Mouse (Mus musculus) left cerebral cortex, adult 18-20 months (tissue): ENCODE results near the gene Ush2a. TPM values are rescaled to one million over a fixed set of nuclear protein-coding genes. Genes with fewer than 3 reads are reported as not detected.

Experiments used
- DNase-seq, 2 experiments: peaks; one replicate each; pipeline ENCODE4 v3.0.0; 2021 to 2022; ENCODE audit warnings: low spot score in 2 of 2, mixed read lengths in 1 of 2
- total RNA-seq, 2 experiments: library from RNA; stranded (reverse); gene quantifications; 2 replicates each; pipeline ENCODE4 v1.2.3; 2021

The Ush2a gene
- total RNA-seq, 2 experiments from 2014 or later, result 0.09 to 0.26 TPM

DNA sequence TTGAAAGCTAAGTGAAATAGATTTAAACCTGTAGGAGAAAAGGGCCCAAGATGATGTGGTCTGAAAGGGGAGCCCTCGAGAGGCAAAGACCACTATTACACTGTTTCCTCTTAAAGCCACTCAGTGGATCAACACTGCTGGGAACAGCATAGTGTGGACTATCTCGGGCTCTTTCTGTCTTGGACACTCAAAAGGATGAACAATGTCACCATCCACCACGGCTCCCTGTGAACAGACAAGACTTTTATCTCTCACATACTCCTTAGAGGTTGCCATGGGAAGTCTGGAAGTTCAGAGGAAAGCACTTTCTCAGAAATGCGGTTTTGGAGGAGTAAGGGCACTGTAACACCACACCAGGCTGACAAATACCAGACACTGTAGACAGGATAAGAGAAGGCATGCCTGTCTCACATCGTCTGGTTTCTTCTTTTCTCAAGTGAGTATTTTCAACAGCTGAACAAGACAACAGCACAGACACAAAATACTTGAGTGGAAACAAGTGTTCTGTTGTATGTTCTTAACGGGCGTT lies 124.0 kb downstream of the Ush2a start:
- DNase-seq, result no peak

DNA sequence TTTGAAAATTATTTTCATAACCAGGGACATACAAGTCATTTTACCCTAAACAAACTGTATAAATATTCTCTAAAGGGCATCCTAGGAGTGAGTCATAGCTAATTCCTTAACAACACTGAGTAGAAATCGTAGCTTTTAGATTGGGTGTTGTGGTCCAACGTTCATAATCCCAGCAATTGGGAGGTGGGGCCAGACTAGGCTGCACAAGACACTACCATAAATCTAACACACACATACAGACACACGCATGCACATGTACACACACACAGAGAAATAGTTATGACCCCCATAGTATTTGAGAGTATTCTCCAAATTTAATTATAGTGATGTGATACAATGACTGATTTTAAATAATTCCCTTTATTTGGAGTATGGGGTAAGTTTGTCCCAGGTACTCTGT lies 125.5 kb downstream of the Ush2a start:
- no peak for DNase-seq

DNA sequence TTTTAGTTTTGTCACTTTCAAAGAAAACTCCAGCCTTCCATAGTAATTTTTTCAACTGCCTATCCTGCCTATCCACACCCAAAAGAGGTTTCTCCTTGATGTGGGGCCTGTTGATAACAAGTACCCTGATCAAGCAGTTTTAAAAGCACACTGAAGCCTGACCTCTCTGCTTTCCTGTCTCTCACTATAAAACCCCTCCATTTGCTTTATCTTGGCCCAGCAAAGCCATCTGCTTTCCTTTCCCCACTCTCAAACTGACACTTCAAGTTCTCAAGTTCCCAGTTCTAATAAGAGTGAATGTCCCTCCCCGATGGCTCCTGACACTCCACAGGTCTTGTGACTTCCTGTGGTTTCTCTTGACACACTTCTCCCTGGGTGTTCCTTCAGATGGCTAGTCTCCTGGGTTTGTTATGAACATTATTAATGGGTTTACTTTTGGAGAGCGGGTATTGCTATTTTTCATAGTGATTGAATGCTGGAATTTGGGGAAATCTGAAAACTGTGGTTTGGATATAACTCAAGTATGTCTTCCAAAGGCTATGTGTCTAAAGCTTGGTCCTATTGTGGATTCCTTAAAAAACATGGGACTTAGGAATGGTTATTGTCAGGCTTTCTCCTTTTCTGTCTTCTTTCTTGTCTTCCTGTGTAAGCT lies 126.1 kb downstream of the Ush2a start:
- no peak for DNase-seq

DNA sequence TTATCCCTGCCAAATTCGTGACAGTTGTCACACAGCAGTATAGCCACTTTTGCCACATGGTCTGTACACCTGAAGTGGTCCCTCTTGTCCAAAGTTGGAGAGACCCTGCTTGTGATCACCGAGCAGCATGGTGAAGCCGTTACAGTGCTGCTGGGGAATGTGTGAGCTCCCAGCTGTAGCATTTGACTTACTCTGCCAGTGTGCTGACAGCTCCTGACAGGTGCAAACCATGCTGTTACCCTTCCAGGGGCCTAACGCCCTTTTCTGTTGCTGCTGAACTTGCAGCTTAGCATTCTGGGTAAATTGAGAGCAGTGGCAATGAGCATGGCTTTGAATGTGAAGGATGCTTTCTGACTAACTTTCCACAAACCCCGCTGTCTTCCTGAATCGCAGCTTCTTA lies 128.3 kb downstream of the Ush2a start:
- no peak for DNase-seq

DNA sequence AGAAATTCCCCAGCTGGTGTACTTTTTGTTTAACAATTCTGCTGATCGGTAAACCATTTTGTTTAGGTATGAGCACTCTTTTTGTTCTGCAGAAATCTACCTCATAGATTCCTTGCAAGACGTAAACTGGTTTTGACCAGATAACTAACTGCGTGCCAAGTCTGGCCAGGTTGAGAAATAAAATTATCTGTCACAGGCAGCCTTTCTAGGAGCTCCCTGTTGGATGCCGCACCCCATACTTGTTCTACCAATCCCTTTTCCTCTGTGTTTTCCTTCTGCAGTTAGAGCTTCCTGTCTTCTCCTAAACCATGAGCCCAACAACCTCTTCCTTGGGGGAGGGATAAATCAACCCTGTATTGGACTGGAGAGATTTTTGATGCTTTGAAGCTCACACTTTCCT lies 145.4 kb downstream of the Ush2a start:
- DNase-seq, result no peak

DNA sequence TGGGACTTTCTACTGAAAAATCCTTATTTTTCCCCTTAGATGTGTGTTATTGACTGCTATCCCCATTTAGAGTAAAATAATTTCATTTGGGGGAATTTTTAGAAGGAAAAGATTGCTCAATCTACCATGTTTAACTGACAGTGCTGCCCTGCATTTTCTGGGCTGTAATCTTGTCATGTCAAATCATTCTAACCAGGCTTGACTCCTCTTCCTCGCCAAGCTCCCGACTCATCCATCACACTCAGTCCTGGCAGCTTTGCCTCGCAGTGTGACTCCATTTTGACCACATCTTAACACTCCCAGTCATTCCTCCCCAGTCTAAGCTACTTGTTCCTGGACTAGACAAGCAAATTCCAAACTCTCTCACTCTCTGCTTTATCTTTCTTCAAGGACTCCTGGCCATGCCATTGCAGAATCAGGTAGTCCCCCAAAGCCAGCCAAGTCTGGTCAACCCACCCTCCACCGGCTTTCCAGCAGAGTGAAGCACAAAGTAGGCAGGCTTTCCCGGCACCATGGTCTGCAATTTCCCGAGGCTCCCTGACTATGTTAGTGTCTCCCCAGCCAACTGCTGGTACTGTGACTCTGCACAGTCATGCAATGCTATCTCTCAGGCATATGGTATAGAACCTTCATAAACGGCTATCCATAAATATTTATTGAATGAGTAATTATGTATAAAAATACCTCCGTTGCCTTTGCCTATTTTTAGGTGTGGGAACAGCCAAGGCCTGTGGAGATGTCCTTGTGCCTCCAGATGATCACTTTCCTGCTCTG lies 146.0 kb downstream of the Ush2a start:
- no peak for DNase-seq

DNA sequence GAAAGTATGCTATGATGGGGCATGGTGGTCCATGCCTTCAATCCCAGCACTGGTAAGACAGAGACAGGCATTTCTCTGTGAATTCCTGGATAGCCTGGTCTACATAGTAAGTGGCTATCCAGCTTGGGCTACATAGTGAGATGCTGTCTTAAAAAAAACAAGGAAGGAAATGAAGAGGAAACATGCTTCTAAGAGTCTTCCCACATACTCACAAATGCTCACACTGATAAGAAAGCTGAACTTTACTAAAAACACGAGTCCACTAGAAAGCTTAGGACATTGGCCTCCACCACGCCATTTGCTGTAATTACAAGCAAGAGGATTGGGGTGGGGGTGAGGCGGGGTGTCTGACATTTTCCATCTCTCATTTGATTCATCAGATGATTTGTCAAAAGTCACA lies 148.7 kb downstream of the Ush2a start:
- DNase-seq, result no peak

DNA sequence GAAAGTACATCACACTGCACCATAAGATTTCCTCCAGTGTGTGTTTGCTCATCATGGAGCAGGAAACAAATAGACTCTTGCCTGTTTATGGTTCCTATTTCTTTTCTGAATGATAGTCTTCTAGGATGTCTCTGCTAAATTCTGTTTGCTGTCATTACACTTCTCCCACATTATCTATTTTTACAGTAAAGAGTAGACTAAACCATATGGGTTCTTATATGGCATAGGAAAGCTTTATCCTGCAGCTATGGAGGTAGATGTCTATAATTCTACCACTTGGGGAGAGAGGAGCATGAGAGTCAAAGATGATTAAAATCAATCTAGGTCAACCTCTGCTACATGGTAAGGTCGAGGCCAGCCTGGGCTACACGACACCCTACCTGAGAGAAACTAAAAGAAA lies 158.7 kb downstream of the Ush2a start:
- no peak for DNase-seq

DNA sequence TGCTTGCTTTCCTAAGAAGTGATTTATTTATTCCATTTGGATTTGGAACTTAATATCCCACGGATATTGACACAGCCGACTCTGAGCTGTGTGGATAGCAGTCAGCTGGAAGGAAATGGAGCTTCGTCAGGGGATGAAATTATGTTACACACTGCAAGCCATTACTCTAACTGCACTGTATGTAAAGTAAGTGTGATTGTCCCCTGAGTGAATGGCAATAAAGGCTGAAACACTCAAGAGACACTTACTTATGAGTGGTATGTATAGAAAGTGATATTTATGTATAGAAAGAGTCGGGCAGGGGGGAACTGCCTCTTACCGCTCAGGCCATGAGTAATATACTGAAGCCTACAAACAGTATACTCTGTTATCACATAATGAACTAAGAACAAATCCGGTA lies 166.3 kb downstream of the Ush2a start:
- DNase-seq, result no peak

DNA sequence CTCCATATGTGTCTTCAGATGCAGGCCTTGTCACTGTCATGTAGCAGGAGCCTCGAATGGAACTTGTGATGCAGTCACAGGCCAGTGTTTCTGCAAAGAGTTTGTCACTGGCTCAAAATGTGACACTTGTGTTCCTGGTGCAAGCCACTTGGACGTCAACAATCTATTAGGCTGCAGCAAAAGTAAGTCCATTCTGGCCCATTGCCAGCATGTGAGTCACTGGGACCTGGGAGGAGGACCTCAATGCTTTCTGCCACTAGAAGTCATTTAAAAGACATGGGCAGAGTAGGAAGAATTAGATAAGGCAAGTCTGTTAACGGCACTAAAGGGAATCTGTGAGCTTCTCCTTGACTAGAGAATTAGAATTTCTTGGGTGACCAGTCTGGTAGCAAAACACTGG lies 168.9 kb downstream of the Ush2a start:
- no peak for DNase-seq

DNA sequence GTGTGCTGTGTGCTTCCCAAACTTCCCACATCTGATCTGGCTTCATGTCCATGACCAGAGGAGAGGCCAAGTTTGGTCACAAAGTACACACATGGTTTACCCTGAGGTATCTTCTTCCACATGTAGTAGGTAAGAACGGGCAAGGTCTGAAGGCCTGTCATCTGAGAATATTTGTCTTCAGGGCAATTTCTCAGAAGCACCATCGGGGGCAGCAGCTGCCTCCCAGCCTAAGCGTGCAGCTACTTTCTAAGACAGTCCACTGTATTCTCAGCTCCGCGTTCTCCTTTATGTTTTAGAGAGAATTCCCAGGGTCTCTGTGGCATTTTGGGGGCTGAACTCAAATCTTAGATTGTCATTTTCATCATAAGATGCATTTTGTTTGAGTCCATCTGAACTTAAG lies 186.1 kb downstream of the Ush2a start:
- no peak for DNase-seq

DNA sequence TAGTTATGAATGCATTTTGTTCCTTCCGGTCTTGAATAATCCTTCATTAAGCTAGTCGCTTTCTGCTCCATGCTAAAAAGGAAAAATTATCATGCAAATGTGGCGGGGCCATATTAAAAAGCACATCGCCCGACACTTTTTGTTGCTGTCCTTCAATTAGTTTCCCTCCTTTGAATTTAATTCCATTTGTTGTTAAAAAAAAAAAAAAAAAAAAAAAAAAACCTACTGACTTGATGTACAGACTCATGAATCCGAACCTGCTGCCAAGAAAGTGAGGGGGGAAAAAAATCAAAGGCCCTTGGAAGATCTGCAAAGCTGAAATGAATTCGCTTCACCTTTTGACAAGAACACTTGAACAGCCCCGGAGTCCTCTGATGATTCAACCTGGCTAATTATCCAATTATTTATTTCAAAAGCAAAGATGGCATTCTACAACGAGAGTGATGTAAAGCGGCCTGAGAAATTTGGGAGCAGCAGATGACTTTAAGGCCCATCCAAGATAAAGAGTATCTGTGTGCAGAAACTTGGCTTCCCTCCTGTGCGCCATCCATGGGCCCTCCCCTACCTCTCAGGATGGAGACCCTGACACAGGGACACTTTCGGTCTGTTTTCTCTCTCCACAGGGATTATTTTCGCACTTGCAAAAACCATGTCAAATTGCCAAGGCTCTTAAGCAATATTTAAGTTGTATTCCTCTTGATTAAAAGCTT lies 194.8 kb downstream of the Ush2a start:
- DNase-seq, result no peak

DNA sequence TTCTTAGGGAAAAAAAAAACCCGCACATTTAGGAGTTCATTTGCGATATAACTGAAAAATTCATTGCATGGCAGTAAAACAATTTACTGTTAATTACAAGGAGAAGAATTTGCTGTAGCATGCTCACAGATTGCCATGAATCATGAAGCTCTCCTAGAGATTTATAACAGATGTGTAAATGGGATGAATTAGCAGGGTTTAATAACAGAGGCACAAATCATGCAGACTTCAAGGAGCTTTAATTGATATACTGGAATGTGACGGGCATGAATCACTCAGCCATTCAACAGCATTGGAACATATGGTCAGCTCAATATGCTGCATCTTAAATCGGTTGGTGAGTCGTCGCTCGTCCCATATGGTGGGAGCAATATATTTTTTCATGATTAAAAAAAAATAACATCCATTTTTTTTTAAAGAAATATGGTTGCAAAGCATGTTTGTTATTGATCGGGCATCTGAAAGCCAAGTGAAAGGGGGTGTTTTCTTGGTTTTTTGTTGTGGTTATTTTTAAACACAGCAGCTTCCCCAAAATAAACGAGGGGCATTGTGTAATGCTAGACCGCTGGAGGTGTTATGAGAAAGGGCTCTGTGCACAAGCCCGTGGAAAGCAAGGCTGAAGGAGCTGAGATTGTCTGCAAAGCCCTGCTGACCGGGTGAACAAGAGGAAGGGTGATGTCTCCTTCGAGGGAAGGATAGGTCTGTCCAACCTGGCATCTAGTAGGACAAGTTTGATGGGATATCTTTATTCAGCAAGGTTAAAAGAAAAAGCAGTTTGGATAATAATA lies 195.6 kb downstream of the Ush2a start:
- no peak for DNase-seq

DNA sequence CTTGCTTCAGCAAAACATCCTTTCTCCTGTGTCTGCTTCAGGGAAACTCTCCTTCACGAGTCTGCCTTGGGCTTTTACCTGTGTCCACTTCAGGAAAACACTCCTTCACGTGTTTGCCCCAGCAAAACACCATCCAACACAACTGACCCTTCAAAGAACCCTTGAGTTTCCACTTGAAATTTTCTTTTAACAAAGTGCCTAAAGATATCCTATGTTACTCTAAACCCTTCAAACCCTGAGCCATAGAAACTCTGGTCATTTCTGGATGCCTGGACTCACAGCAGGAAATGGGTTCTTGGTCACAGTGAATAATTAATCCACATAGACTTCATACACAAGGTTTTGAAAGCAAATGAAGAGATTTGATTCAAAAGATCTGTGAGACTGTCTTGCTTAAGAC lies 199.4 kb downstream of the Ush2a start:
- no peak for DNase-seq

DNA sequence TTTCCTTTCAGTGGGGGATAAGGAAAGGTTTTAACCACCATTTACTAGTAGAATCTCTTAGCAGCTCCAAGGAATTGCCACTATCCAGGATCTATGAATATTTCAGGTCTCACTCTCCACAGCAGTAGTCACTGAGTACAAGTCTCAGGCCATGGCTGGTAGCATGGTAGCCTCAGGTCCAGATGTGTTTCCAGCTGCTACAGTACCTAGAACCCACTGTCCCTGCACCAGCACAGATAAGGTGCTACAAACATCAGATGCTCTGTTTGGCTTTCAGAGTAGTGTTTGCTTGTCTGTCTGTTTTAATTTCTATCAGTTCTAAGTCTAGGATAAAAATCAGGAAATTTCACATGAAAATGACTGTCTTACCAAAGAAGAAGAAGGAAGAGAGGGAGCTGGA lies 202.8 kb downstream of the Ush2a start:
- DNase-seq, result no peak

DNA sequence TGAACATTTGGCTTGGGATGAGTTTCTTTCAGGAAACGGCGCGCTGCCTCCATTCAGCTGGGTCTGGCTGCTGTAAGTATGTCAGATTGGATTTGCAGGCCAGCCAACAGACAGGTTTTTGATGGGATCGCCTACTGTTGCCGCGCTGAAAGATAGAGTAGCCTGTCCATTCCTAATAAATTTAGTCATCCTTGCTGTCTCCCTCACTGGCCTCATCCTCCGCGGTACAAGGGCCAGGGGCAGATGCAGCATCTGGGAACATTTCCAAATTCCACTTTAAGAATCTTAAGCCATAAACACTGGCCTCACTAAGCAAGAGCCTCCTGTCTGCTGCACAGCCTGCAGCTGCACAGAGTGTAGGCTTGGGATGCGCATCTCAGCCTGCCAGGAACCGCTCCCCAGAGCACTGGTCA lies 206.6 kb downstream of the Ush2a start:
- DNase-seq, result peak in 1 of 2 experiments; percentile 29

DNA sequence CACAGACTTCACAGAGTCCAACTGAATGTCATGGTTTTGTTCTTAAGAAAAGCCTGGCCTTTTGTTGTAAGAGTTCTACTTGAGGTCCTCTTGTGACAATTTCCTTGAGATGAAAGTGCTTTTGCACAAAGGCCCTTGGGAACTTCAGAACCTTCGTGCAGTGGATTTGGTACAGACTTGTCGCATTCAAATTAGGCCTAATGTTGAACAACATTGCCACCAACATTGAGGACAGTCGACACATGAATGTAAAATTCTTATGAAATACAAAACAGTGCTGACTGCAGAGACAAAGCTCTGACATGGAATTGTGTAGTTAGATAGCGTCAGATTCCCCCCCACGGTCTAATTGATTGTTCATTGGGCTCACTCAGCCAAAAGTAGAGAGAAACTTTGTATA lies 243.1 kb downstream of the Ush2a start:
- DNase-seq, result no peak

DNA sequence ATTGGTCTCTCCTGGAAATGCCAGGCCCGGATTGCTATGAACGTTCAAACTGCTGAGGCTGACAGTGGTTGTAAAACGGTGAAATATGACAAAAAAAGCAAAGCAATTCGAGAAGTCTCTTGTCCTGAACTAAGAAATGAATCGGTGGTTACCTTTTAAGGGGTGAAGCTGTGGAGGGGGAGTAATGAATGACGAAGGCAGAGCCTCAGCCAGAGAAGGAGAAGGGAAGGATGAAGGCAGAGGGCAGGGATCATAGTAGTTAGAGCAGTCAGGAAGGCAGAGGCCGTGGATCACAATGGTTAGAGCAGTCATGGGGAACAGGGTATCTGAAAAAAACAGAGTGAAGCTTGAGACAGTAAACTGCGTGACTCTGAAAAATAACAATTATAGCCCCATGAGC lies 257.0 kb downstream of the Ush2a start:
- no peak for DNase-seq

DNA sequence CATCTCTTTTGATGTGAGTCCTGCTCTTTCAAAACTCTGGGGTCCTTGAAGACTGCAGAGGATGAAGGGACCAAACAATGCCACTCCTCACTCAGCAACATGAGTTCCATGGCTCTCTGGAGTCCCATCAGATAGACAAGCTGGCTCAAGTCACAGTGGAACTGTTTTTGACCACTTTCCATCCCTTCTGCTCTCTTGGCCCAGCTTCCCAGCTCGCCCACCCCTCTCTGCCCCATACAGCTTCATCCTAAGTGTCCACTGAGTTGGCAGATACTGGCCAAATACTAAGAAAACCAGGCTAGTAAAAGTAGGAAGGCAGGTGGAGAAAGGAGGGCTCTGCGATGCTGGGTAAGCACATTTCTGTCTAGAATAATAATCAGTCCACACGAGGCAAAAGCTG lies 265.6 kb downstream of the Ush2a start:
- no peak for DNase-seq

DNA sequence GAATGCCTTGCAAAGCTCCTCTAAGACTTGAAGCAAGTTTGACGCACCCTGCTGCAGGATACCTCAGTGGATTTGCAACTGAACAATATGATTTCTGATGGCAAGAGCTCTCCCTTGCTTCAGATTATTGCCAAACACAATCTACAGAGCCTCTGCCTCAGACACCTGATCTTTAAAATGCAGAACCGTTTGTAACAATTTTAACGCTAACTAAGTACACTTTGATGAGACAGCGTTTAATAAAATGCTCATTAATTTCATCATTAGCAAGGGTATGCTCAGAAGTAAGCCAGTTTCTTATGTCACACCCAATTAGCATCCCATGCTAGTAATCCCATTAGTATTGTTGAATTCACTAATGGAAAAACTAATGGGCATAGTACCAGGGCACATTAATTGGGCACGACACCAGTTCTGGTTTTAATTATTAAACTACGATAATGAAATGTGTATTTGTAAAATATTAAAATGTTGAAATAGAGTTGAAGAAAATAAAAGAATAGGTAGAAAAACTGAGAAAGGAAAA lies 267.8 kb downstream of the Ush2a start:
- no peak for DNase-seq

DNA sequence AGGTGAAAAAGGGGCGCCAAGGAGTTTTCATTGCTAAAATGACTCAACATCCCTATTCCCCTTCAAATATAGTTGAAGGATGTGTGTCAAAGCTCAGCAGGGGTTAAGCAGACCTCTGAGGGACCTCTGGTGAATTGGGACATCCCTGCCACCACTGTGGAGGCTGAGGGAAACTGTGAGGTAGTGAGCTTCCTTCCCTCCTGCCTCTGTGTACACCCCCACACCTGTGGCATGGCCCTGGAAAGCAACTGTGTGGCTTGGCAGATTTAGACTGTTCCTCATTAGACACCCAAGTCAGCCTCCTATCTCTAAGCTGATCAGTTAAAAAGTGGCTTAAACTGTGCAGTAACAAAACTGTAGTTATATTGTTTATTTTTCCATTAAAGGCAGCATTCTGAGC lies 275.2 kb downstream of the Ush2a start:
- no peak for DNase-seq
